Mouse (Mus musculus): ENCODE data around the gene 6430548M08Rik. TPM values are rescaled to one million over a fixed set of nuclear protein-coding genes. Genes with fewer than 3 reads are reported as not detected.
A peak's percentile ranks its signal among the peaks of the same experiment; 100 is the strongest.

Gene 6430548M08Rik
- polyA plus RNA-seq, 1 experiment from 2014 or later = 3.8 TPM

GRCm38 (mm10) chr8:120160366-120160765, 46.4 kb downstream of the 6430548M08Rik start:
- Histone ChIP-seq H3K36me3 (replicated peaks) (no peaks in the 10 kb centered on the region), H3K27ac (peak overlapping the region; percentile 30), H3K4me3 (no peak overlapping the region), H3K9me3 (no peaks in the 10 kb centered on the region), H3K27me3 (ENCODE audit: poor library complexity, severe bottlenecking) (peaks cover 22% of the 10 kb centered on the region; the same call in 1 of the 2 replicates), H3K4me1 (peaks cover 51% of the 10 kb centered on the region)
- 90% methylated on average over 8 of the region's 8 CpGs for WGBS
- no peak for DNase-seq (ENCODE audit: extremely low spot score, low spot score)

DNA sequence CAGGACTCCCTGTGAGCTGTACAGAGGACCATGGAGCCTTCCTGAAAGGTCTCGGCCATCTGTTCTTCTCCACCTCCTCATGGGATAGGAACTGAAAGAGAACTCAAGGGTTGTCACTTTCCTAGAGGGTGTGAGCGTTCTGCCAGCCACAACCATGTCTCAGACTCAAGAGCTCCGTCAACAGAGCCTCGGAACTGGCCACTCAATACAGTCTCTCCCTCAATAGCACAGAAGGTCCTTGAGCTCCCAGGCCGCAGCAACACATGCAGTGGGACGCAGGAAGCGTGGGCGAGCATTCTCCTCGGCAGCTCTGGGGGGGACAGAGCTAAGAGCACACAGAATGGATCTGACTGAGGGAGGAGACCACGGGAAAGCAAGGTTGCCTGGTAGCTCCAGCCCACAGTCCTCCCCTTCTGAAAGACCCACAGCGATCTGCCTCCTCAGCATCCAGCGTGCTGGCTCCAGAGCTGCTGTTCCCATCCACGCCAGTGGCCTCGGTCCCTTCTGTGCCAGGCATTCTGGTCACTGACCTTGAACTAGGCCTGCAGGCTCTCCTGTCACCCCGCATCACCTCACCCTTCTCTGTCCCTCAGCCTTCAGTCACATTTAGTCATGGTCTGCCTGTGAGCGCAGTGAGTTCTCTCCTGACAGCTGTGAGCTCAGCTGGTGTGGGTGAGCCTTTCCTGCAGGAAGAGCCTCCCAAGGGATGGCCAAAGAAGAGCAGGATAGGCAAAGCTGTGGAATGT, 47.9 kb downstream of the 6430548M08Rik start:
- no peak overlapping the region for H3K27ac ChIP-seq
- no peak for DNase-seq (ENCODE audit: extremely low spot score, low spot score)
- peaks cover 36% of the 10 kb centered on the region for H3K4me1 ChIP-seq
- H3K9me3 ChIP-seq = no peaks in the 10 kb centered on the region
- H3K27me3 ChIP-seq (ENCODE audit: poor library complexity, severe bottlenecking) = peaks cover 24% of the 10 kb centered on the region
- no peak overlapping the region for H3K4me3 ChIP-seq
- 84% methylated on average over 16 of the region's 16 CpGs for WGBS
- H3K36me3 ChIP-seq (replicated peaks) = no peaks in the 10 kb centered on the region

DNA sequence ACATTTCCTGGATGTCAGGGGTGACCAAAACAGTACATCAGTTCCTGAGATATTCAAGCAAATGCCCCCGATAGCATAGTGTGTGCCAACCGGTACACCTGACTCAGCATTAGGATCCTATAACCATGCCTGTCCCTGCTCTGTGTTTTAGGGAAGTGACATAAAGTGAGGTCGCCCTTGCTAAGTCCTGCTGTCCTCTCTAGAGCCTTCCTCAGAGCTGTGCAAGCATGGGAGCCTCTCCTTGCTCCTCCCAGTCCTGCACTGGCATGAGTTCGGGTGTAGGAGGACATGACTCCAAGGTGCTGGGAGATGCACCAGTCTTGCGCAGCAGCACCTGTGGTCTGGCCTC, 48.4 kb downstream of the 6430548M08Rik start:
- no peaks in the 10 kb centered on the region for H3K9me3 ChIP-seq
- peaks cover 37% of the 10 kb centered on the region for H3K4me1 ChIP-seq
- no peak overlapping the region for H3K27ac ChIP-seq
- WGBS = 91% methylated on average over 5 of the region's 5 CpGs
- peaks cover 29% of the 10 kb centered on the region for H3K27me3 ChIP-seq (ENCODE audit: poor library complexity, severe bottlenecking)
- DNase-seq (ENCODE audit: extremely low spot score, low spot score) = no peak
- no peaks in the 10 kb centered on the region for H3K36me3 ChIP-seq (replicated peaks)
- H3K4me3 ChIP-seq = no peak overlapping the region

DNA sequence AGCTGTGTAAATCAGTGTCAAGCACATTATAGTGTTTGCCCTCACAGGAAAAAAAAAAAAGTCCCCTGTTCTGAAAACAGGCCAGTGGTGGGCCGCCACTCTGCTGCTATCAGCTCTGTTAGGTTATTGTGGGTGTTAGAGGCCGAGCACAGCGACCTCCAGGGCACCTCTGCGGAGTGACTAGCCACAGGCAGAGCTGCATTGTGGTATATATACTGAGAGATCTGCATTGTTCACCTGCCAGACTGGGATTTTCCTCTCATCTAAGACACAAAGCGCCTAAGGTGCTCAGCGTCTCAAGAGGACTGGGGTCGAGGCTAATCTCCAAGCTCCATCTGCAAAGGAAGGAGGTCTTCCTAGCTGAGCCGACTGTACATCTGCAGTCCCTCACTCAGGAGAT, 49.4 kb downstream of the 6430548M08Rik start:
- H3K27me3 ChIP-seq (ENCODE audit: poor library complexity, severe bottlenecking) = peaks cover 39% of the 10 kb centered on the region
- WGBS = 70% methylated on average over 8 of the region's 8 CpGs

DNA sequence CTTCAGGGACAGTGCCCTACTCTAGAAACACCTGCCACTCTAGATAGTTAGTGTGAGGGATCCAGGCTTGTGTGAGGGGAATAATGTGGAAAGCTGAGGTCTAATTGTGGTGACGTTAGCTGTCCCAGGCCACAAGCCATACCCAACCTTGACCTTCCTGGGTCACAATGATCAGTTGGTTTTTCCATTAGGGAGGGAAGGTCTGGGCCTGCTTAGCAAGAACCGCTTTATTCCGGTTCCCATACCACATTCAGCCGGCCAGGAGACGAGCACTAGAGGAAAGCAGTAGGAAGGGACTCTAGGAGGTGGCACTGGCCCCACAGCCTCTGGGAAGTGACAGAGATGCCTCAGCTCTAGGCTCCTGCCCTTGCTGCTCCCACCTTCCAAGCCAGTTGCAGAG, 50.1 kb downstream of the 6430548M08Rik start:
- 87% methylated on average over 5 of the region's 5 CpGs for WGBS
- peaks cover 42% of the 10 kb centered on the region for H3K27me3 ChIP-seq (ENCODE audit: poor library complexity, severe bottlenecking)

More for the DNA sequence above, 49.4 kb downstream of the 6430548M08Rik start:
- no peak for DNase-seq (ENCODE audit: extremely low spot score, low spot score)
- no peak overlapping the region for H3K27ac ChIP-seq
- no peaks in the 10 kb centered on the region for H3K36me3 ChIP-seq (replicated peaks)
- H3K4me3 ChIP-seq = no peak overlapping the region
- H3K4me1 ChIP-seq = peaks cover 47% of the 10 kb centered on the region
- no peaks in the 10 kb centered on the region for H3K9me3 ChIP-seq

DNA sequence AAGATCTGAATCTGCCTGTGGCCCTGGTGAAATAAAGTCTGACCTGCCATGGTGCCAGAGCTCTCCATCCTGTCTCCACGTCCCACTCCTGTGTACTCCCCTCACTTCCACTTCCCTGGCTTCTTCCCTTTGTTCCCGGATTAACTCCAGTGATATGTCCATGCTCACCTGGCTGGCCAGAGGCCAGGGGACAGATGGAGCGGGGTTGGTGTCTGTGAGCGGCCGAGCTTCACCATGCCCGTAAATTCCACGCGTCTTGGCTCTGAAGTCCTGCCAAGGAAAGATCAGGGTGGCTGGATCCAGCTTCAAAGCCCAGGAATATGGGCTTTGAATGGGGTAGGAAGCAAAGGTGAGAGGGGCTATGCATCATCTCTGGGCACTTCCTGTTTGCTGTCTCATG, 53.2 kb downstream of the 6430548M08Rik start:
- WGBS = 90% methylated on average over 8 of the region's 8 CpGs
- Histone ChIP-seq H3K27ac (no peak overlapping the region), H3K4me3 (no peak overlapping the region), H3K27me3 (ENCODE audit: poor library complexity, severe bottlenecking) (peaks cover 46% of the 10 kb centered on the region), H3K4me1 (peaks cover 41% of the 10 kb centered on the region), H3K9me3 (no peaks in the 10 kb centered on the region), H3K36me3 (replicated peaks) (no peaks in the 10 kb centered on the region)
- no peak for DNase-seq (ENCODE audit: extremely low spot score, low spot score)

More for the DNA sequence above, 50.1 kb downstream of the 6430548M08Rik start:
- H3K36me3 ChIP-seq (replicated peaks) = no peaks in the 10 kb centered on the region
- DNase-seq (ENCODE audit: extremely low spot score, low spot score) = no peak
- peaks cover 47% of the 10 kb centered on the region for H3K4me1 ChIP-seq
- H3K4me3 ChIP-seq = no peak overlapping the region
- no peak overlapping the region; the same call in 1 of the 2 replicates for H3K27ac ChIP-seq
- no peaks in the 10 kb centered on the region for H3K9me3 ChIP-seq

DNA sequence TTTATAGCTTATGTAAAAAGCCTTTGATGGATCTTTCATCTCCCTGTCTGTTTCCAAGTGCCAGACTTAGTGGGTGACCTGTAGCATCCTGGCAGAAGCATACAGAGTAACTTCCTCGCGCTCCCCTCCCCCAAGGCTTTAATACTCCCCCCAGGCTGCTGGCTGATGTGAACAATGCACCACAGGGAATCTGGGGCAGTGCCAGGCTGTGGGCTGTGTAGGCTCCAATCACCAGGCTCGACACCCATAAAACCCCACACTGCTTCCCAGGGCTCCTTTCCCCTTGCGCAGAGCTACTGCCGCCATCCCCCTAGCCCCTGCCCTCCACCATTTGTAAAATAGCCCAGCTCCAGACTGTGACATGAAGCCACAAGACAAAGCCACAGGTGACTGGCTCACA, 53.9 kb downstream of the 6430548M08Rik start:
- Histone ChIP-seq H3K9me3 (no peaks in the 10 kb centered on the region), H3K4me1 (peaks cover 39% of the 10 kb centered on the region), H3K27ac (peak overlapping the region; percentile 61), H3K4me3 (no peak overlapping the region), H3K27me3 (ENCODE audit: poor library complexity, severe bottlenecking) (peaks cover 44% of the 10 kb centered on the region), H3K36me3 (replicated peaks) (no peaks in the 10 kb centered on the region)
- DNase-seq (ENCODE audit: extremely low spot score, low spot score) = no peak
- WGBS = 27% methylated on average over 5 of the region's 5 CpGs

GRCm38 (mm10) chr8:120169119-120169518, 55.2 kb downstream of the 6430548M08Rik start:
- no peaks in the 10 kb centered on the region for H3K36me3 ChIP-seq (replicated peaks)
- peaks cover 57% of the 10 kb centered on the region for H3K27me3 ChIP-seq (ENCODE audit: poor library complexity, severe bottlenecking)
- H3K4me3 ChIP-seq = no peak overlapping the region
- peak overlapping the region; percentile 31 for H3K27ac ChIP-seq
- peaks cover 32% of the 10 kb centered on the region for H3K4me1 ChIP-seq
- DNase-seq (ENCODE audit: extremely low spot score, low spot score) = no peak
- WGBS = 39% methylated on average over 8 of the region's 8 CpGs
- H3K9me3 ChIP-seq = no peaks in the 10 kb centered on the region

- H3K9me3 ChIP-seq = no peaks in the 10 kb centered on the region
- no peak overlapping the region for H3K4me3 ChIP-seq
- peaks cover 61% of the 10 kb centered on the region for H3K4me1 ChIP-seq
- peaks cover 82% of the 10 kb centered on the region for H3K27me3 ChIP-seq (ENCODE audit: poor library complexity, severe bottlenecking)
- no peak for DNase-seq (ENCODE audit: extremely low spot score, low spot score)
- no peaks in the 10 kb centered on the region for H3K36me3 ChIP-seq (replicated peaks)
- WGBS = 62% methylated on average over 1 of the region's 1 CpGs
- no peak overlapping the region for H3K27ac ChIP-seq
Observed at GRCm38 (mm10) chr8:120173195-120173594, 59.2 kb downstream of the 6430548M08Rik start.

GRCm38 (mm10) chr8:120174606-120175005, 60.7 kb downstream of the 6430548M08Rik start:
- no peaks in the 10 kb centered on the region for H3K9me3 ChIP-seq
- WGBS = 46% methylated on average over 18 of the region's 18 CpGs
- peak overlapping the region; percentile 51; the same call in 1 of the 2 replicates for H3K27ac ChIP-seq
- H3K36me3 ChIP-seq (replicated peaks) = no peaks in the 10 kb centered on the region
- H3K27me3 ChIP-seq (ENCODE audit: poor library complexity, severe bottlenecking) = peaks cover 75% of the 10 kb centered on the region
- H3K4me3 ChIP-seq = no peak overlapping the region
- no peak for DNase-seq (ENCODE audit: extremely low spot score, low spot score)
- peaks cover 61% of the 10 kb centered on the region for H3K4me1 ChIP-seq

DNA sequence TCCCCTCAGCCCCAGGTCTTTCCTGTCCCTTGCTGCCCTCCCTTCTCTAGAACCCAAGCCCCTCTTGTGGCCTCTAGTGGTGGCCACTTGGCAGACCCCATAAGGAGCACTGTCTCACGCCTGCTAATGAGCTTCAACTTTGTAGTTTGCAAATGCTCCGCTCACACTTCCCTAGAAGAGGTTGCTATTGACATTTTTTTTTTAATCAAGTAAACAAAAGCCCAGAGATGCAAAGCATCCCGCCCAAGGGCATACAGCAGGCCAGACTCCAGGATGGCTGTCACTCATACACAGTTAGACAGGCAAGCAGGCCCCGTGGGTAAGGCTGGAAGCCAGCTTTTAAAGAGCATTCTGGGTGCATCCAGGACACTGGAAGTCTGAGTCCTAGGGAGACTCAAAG, 62.7 kb downstream of the 6430548M08Rik start:
- WGBS = 8% methylated on average over 4 of the region's 4 CpGs
- no peaks in the 10 kb centered on the region for H3K36me3 ChIP-seq (replicated peaks)
- H3K27me3 ChIP-seq (ENCODE audit: poor library complexity, severe bottlenecking) = peaks cover 68% of the 10 kb centered on the region
- H3K4me3 ChIP-seq = peak overlapping the region; percentile 52
- H3K4me1 ChIP-seq = peaks cover 69% of the 10 kb centered on the region
- DNase-seq (ENCODE audit: extremely low spot score, low spot score) = peak; percentile 48
- no peaks in the 10 kb centered on the region for H3K9me3 ChIP-seq
- peak overlapping the region; percentile 90 for H3K27ac ChIP-seq

DNA sequence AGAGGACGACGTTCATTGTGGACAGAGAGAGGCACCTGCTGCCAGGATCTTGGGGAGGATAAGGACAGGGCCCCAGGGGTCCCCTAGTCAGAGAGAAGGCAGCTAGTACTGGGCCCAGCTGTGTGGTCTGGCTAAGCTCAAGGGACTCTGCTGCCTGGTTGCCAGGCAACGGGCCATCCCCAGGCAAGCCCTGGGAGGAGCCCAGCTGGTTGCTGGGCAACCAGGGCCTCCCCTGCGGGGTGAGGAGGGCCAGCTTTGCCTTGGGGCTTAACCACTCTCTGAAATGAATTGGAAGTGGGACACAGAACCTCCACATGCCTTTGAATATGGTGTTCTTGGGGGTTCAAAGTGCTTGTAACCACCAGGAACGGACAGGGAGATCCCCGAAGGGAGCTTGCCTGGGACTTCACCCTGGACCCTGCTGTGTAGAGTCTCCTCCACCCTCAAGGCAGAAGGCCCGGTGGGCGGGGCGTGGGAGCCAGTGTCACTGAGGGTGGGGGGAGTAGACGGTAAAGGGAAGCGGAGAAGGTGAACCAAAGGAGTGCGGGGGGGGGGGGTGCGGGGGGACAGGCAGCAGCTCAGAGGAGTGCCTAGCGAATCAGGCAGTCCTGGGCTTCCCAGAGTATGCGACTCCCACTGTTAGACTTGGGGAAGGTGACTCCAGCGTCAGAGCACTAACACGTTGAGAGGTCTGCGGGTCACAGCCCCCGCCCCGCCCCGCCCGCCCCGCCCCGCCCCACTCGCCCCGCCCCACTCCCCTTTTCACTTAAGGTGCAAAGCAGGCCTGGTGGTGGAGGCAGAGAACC, 63.6 kb downstream of the 6430548M08Rik start, which contains the start of gene Fam92b:
Gene Fam92b, minus strand, starts transcription at position 149 of the 806 bp plus-strand sequence.
- Histone ChIP-seq H3K4me3 (peak within 1 kb of the TSS; percentile 52), H3K27ac (peak within 1 kb of the TSS; percentile 90), H3K27me3 (ENCODE audit: poor library complexity, severe bottlenecking) (peaks cover 76% of the 10 kb centered on the region), H3K36me3 (replicated peaks) (no peaks in the 10 kb centered on the region), H3K9me3 (no peaks in the 10 kb centered on the region), H3K4me1 (peaks cover 69% of the 10 kb centered on the region)
- 2% methylated on average over 16 of the region's 26 CpGs for WGBS
- peak; percentile 91 for DNase-seq (ENCODE audit: extremely low spot score, low spot score)

- peak overlapping the region; percentile 90 for H3K27ac ChIP-seq
- no peaks in the 10 kb centered on the region for H3K9me3 ChIP-seq
- H3K4me3 ChIP-seq = peak overlapping the region; percentile 52
- DNase-seq (ENCODE audit: extremely low spot score, low spot score) = no peak
- peaks cover 71% of the 10 kb centered on the region for H3K27me3 ChIP-seq (ENCODE audit: poor library complexity, severe bottlenecking)
- no peaks in the 10 kb centered on the region for H3K36me3 ChIP-seq (replicated peaks)
- H3K4me1 ChIP-seq = peaks cover 67% of the 10 kb centered on the region
- under 1% methylated on average over 10 of the region's 10 CpGs for WGBS
Observed at GRCm38 (mm10) chr8:120178124-120178514, 64.2 kb downstream of the 6430548M08Rik start.
